Mouse (Mus musculus): ENCODE data around the gene Meis2. TPM values are rescaled to one million over a fixed set of nuclear protein-coding genes. Genes with fewer than 3 reads are reported as not detected.

Meis2 gene
- total RNA-seq, 2 experiments from 2014 or later: 20.8 to 27.4 TPM

DNA sequence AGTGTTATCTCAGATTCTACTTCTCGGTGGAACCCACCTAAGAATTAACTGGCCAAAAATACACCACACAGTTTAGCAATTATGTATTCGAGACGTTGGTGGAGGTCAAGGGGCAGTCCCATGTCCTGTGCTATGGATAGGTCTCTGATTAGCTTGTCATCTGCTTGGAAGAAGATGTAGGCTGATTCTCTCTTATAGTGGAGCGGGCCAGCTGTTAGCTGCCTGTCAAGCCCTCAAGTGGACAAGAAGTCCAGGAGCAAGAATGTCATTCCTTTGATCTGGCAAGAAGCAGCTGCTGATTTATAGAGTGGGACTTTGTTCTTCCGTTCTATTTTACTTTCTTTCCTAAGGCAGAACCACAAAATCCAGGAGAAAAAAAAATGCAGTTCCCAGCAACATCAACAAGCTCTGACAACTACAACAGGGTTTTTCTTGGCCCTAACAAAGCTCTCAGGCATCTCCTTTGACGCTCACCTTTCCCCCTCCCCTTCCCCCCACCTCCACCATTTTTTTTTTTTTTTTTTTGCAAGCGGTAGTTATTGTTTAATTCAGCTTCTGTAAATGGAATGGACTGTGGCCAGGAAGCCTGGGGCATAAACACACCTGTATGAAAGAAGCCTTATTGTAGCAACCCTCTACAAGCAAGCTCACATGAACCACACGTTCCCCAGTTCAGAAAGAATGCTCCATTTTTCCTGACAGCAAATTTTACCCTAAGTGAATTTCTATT is 189.7 kb downstream of the Meis2 start:
- intact Hi-C loops (cut with DNase I): no loop called here
- DNase-seq: no peak

DNA sequence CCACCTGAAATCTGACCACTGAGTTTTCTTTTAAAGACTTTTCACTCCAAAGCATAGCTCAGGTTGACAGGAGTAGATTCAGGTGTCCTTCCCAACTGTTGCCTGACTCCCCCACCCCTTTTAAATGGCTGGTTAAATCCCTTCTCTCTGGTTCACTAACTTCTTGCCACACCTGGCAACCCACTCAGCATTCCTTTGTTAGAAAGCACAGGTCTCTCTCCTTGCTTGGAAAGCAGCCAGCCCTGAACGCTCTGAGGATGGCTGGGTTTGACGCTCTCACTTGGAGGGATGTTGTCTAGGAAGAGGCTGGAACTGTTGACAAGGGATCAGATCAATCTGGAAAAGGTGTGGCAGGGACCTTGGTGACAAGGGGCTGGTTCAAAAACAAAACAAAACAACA is 192.8 kb downstream of the Meis2 start:
- intact Hi-C loops (cut with DNase I): no loop called here
- DNase-seq: no peak

DNA sequence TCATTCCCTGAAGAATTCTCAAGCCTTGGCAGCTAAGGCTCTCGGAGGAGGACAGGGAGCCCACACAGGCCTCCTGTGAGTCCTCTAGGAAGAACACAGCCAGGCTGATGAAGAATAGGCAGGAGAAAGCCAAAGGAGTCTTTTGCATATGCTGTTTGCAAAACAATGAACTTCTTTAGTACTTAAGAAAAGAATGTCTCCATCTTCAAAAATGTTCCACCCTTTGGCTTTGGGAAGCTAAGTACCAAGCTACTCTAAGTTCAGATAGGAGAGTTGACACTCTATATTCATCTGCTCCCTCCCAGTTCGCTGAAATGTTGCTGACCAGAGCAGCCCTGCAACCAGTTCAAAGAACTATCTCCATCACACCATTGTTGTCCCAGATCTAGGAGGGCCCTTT is 195.7 kb downstream of the Meis2 start:
- no peak for DNase-seq
- intact Hi-C loops (cut with DNase I): no loop called here

DNA sequence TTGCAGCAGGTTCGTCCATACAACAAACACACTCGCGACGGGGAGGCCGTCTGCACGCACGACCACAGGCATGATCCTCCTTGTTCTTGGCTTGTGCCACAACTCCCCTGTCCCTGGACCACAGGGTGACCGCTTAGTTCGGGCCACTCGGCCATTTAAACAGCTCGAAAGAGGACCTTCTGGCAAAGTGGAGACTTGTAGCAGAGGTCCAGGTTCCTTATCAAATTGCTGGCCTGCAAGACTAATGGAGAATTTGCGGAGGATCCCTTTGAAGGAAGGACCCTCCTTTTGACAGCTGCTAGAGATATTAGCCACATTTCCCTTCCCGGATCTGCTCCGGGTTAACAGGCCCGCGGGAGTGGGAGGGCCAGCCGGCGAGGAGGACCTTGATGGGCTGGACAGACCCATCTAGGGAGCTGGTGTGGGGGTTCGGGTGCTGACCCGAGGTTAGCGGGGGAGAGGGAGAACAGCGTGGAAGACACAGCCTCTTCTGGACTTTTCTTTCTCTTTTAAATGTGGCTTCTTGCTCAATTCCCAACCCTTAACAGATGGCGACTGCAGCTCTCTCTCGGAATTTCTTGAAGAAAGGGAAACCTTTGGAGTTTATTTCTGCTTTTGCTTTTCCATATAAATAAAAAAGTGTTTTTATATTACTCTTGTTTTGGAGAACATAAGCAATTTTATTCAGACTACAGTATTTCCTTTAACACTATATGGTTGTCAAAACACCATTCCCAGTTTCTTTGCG is 204.9 kb downstream of the Meis2 start:
- DNase-seq: peak; percentile 24 to 38
- intact Hi-C loops (cut with DNase I): no loop called here

DNA sequence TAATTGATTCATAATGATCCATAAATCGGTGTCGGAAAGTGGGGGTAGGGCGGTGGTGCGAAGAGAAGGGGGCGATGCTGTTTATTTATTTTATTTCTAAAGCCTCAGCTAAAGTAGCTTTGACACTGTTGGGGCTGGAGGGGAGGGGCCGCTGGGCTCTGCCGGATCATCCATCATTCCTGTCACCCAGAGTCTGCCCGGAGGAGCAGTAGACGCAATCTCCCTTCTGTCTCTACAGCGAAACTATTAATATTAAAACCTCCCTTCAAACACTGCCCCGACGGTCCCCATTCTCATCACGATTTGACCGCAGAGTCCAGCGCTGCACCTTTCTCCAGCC is 205.5 kb downstream of the Meis2 start:
- intact Hi-C loops (cut with DNase I): no loop called here
- no peak for DNase-seq

DNA sequence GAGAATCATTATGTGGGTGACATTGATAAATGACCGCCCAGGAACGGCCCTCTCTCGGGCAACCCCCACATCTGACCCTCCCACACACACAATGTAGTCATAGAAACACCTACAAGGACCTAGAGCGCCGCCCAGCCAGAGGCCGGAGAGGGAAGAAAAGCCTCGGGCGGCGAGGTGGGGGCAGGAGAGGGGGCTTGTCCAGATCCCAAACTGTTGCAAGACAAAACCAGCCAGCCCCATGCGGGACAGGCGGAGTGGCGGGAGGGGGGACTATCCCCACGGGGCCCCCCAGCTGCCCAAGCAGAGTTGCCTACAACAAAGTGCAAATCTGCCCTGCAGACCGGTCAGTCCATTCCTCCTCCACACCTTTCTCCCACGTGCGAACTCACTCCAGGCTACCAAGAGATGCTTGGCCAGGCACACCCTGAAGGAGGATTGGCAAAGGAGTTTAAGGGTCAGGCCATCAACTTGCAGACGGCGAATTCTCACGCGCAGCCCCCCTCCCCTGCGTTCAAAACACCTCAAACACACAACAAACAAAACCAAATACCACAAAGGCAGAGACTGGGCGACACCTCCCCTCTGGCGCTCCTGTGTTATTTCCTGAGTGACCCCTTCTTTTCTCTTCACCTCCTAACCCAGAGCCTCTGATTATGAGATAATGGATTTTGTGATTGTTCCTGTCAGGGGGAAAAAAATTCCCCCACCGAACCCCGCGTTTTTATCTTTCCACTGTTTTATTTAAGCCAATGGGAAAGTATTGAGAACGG is 206.1 kb downstream of the Meis2 start:
- DNase-seq: peak in 1 of 2 experiments; percentile 16
- intact Hi-C loops (cut with DNase I): loop anchor here (5.0 to 10.0 kb wide), 6 partner anchors 277 to 1595 kb away; partner anchors contain the start of gene BC052040

DNA sequence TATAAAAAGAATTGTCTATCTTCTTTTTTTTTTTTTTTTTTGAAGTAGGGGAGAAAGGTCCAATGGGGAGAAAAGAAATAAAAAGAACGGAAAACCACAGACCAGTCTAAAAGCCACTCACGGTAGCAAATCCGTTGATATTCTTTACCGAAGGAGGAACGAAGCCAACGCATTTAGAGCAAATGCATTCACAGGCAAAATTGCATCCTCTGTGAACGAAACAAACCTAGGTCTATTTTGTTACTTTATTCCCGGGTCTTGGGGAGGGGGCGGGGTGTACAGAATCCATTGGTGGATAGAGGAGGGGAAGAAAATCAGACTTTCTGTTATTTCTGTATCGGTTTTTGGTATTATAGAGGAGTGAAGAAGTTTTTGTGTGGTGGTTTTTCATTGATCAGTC is 206.7 kb downstream of the Meis2 start:
- intact Hi-C loops (cut with DNase I): loop anchor here (5.0 to 10.0 kb wide), 6 partner anchors 277 to 1594 kb away; partner anchors contain the start of gene BC052040
- DNase-seq: no peak

DNA sequence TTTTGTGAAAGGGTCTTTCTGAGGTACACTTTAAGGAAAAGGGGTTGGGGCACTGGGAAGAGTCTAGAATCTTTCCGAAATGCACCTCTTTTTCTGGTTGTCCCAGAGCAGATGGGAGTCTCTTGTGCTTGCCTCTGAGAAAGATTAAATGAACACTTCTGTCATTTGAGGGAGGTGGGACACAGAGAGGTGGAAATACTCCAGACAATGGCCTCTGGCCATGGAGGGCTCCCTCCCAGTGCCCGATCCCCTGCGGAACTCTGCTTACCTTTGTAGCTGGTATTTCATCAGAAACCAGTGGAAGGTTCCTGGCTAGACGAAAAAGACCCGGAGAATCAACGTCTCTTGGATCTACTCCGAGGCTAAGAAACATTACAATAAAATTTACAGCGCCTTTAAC is 207.4 kb downstream of the Meis2 start:
- DNase-seq: no peak
- intact Hi-C loops (cut with DNase I): loop anchor here (5.0 to 10.0 kb wide), 6 partner anchors 276 to 1593 kb away; partner anchors contain the start of gene BC052040

DNA sequence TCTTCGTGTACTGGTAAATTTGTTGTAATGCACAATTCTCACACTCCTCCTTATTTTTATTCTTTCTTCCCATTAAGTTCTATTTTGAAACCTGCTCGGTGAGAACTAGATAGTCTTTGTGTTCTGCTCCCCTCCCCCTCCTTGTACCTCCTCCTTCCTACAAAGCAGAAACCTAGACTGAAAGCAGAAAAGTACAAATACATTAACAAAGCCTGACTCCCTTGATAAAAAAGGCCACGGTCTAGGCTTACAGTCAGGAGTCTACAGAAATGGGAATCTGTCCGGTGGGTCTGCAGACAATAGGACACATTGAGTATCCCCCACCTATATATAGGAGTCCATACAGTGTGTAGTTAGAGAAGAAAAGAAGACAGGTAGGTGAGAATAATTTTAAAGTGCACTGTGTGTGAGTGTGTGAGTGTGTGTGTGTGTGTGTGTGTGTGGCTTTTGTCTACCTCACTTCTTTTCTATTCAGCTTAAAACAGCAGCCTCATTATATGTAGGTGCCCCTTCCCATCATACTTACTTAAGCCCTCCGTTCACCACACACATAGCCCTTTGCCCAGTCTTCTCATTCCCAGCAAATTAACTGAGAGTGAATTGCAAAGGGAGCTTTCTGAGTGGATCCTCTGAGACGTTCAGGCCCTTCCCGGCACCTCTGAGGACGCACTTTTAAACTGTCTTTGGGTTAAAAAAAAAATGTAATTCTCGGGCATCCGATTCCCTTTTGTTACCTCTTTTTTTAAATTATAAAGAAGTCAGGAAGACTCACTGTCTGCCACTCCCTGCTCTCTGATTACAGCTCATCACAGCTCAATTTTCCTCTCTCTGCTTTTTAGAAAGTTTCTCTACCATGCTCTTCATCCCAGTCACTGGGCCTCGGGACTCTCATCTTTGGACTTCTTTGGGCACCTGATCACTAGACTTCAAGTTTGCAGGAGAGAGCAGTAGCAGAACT is 208.2 kb downstream of the Meis2 start:
- intact Hi-C loops (cut with DNase I): loop anchor here (1.0 to 10.0 kb wide), 7 partner anchors 214 to 1593 kb away; partner anchors contain the start of gene BC052040
- no peak for DNase-seq

DNA sequence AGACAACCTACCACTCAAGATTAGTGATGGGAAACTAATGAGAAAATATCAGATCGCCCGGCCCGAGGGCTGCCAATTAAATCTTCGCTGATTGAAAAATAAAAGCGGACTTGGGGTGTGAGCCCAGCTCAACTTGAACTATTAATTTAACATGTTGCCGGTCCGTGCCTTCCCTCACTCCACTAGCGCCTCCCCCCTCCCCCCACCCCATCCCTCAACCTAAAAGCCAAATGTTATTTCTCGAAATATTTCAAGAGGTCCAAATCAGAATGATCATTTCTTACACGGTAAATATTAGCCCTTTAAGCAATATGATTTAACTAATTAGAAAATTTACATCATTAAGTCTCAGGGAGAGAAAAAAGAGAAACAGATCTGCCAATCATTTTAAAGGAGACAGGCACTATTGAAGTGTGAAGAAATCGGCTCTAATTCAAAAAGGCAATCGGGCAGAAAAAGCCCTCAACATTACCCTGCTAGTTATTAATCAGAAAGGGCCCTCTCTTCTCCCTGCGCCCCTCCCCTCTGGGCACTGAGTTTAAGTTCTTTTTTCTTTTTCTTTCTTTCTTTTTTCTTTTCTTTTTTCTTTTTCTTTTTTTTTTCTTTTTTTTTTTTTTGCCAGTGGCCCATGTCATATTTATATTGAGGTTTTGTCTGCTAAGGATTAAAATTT is 209.1 kb downstream of the Meis2 start:
- intact Hi-C loops (cut with DNase I): loop anchor here (1.0 to 10.0 kb wide), 8 partner anchors 215 to 1592 kb away; partner anchors contain the start of gene BC052040
- DNase-seq: no peak

DNA sequence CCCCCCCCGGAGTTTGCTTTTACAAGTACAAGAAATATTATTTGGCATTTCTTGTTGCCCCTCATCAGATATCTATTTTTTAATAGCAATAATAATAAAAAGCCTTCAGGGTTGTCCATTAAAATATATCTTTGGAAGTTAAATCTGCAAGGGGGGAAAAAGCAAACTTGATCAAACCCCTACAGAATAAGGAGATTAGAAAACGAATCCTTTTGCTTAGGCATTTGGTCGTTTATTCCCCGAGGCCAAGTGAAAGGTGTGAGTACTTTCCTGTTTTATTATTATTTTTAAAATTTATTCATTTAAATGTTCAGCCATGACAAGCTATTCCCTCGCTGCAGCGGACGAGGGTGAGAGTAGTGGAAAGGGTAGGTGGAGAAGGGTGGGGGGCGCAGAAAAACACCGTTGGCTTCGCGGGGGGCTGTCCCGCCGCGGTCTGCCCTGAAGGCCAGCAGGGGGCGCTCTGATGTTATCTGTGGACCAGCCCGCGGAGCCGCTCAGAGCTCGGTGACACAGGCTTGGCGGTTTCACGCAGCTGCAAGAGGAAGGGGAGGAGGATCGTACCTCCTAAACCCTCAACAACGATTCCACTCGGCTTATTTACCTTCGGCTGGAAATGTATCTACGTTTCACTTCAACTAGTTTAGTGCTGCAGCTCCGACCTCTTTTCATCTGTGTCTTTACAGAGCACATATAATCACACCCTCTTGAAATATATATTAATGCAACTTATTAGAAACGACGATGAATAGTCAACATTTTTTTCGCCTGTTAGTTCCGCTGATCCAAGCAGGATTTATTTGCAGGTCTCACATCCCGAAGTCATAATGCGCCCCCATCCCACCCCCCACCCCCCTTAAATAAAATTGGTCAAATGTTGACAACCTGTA is 209.9 kb downstream of the Meis2 start:
- peak; percentile 85 to 87 for DNase-seq
- intact Hi-C loops (cut with DNase I): loop anchor here (1.0 to 10.0 kb wide), 7 partner anchors 246 to 1591 kb away; partner anchors contain the start of gene BC052040

DNA sequence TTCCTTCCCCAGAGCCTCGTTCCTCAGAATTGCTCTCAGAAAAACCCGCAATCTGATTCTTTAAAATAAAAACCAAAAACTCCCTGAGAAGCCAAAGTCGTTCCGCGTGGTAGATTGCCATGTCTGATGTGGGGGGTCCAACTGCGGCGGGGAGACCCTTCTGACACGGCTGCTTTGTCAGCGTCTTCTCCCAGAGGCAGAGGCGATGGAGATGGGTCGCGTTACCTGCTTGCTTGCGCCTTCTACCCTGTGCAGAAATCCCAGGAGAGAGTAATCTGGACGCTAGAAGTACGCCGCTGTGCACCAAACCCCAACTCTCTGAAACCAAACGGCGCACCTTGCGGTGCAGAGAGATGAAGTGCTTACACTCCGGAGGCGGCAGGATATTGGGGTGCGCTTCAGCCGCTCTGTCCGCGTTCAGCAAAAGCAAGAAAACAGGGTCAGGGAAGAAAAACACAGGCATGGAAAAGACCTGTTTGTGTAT is 210.8 kb downstream of the Meis2 start:
- intact Hi-C loops (cut with DNase I): loop anchor here (5.0 to 10.0 kb wide), 6 partner anchors 273 to 1590 kb away; partner anchors contain the start of gene BC052040
- peak in 1 of 2 experiments; percentile 7 for DNase-seq

DNA sequence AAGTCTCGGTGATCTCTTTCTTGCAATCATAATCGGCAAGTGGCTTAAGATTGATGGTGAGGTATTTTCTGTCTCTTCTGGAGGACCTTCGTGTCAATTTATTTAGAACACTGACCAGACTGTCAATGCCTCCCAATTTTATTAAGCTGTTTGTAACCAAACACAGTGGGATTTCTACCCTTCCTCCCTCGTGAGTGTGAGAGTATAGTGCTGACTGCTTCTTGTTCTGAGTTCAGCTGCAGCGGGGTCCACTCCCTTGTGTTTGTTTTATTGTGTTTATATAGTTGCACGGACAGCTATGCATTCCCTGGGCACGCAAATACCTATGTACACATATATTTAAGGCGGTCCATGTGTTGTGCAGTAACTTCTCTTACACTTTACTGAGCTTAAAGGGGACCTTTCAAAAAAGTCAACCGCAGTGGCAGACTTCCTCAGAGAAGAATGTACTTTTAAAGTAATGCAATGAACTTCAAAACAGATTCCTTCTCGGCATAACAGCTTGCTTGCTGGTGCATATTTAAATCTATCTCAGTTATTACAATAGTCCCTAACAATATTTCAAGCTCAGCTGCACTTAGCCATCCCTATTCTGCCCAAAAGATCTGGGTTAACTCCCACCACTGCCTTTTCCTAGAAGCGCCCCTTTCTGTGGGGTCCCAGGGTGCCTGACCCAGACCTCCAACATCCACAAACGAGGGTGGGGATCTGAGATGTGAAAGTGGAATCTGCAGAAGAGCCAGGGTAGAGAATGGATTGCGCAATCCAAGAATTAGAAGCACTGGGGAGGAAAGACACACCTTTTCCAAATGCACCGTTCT is 211.4 kb downstream of the Meis2 start:
- intact Hi-C loops (cut with DNase I): loop anchor here (10.0 kb wide), 4 partner anchors 961 to 1589 kb away; no protein-coding TSS in a partner anchor

DNA sequence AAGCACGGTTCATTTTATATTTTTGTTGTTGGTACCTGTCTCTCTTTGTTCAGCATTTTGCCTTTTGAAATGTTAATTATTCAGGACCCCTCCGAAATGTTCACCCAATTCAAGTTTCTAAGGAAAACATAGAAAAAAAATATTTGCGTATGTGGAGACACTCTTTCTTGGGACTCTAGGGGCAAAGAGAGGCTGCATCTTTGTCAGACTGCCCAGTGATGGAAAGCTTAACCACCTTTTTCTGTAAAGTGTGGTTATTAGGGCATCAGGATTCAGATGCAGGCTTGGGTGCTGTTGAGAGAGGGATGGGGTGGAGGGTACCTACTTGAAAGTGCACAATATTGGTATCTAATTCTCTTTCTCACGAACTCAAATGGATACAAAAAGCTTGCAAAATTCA is 212.4 kb downstream of the Meis2 start:
- intact Hi-C loops (cut with DNase I): loop anchor here (10.0 kb wide), 4 partner anchors 962 to 1588 kb away; no protein-coding TSS in a partner anchor
- DNase-seq: no peak

More for the DNA sequence above, 211.4 kb downstream of the Meis2 start:
- DNase-seq: no peak

DNA sequence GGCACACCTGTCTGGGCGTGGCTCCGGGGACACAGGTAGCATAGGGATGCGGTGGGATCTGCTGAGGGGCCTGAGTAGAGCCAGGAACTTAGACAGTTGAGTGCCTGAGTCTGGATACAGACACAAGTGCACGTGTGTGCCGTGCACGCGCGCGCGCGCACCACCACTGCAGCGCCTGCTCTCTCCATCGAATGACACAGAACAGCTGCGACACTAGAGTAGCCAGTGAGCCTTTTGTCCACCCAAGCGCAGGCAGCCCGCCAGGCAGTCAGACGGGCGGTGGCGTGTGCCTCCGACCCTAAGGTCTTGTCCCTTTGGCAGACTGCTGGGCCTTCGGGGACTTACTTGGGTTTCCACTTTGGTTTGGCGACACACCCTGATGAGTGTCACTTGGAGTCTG is 213.0 kb downstream of the Meis2 start:
- peak; percentile 25 to 26 for DNase-seq

DNA sequence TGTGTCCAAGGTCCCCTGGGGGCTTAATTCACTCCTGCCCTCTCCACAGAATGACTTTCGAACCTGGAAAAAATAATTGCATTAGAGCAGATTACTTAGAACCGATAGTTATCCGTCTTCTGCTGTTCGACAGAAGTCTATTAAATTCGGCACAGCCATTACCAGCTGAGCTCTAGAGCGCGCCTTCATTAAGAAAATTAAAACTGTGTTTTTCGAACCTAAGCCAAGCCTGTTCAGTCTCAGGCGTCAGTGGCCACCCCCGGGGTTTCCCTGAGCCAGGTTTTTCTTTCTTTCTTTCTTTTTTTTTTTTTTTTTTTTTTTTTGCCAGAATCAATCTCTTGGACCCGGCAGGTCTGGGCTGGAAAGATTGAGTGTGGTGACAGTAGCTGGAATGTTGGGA is 213.5 kb downstream of the Meis2 start:
- intact Hi-C loops (cut with DNase I): loop anchor here (10.0 kb wide), 4 partner anchors 963 to 1587 kb away; no protein-coding TSS in a partner anchor

More for the DNA sequence above, 213.0 kb downstream of the Meis2 start:
- intact Hi-C loops (cut with DNase I): loop anchor here (10.0 kb wide), 4 partner anchors 962 to 1588 kb away; no protein-coding TSS in a partner anchor

DNA sequence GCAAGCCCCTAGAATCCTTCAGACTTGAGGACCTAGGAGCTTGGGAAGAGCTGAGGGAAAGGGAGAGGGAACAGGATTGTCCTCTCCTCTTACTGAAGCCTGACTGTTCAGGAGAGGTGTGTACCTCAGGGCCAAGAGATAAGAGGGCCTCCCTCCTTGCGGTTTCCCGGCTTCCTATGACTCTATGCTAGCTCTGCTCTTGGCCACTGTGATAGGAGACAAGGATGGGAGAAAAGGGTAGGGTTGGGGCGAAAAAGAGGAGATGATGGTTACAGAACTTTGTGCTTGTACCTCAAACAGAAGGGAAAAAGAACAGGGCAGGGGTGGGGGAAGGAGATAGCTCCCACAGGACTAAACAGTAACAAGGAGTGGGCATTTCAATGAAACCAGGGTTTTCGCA is 214.7 kb downstream of the Meis2 start:
- intact Hi-C loops (cut with DNase I): loop anchor here (10.0 kb wide), 4 partner anchors 964 to 1586 kb away; no protein-coding TSS in a partner anchor
- DNase-seq: no peak

More for the DNA sequence above, 213.5 kb downstream of the Meis2 start:
- no peak for DNase-seq
